Mouse (Mus musculus) layer of hippocampus, postnatal 25 days (tissue): ENCODE results near the gene Ctbp2. TPM values are rescaled to one million over a fixed set of nuclear protein-coding genes. Genes with fewer than 3 reads are reported as not detected.

Experiments
- DNase-seq, 2 experiments: peaks; one replicate each; pipeline ENCODE4 v3.0.0; 2022; ENCODE audit warnings: mixed read lengths in 2 of 2, low spot score in 1 of 2; ENCODE audit errors: extremely low spot score in 1 of 2
- total RNA-seq, 2 experiments: library from RNA; stranded (reverse); gene quantifications; 2 replicates each; pipeline ENCODE4 v1.2.3; 2021

Ctbp2 gene
- total RNA-seq, 2 experiments from 2014 or later: 44.8 to 47.5 TPM

- no peak for DNase-seq
Measured at GRCm38 (mm10) chr7:132965707-132966106, 158.4 kb downstream of the Ctbp2 start.

DNA sequence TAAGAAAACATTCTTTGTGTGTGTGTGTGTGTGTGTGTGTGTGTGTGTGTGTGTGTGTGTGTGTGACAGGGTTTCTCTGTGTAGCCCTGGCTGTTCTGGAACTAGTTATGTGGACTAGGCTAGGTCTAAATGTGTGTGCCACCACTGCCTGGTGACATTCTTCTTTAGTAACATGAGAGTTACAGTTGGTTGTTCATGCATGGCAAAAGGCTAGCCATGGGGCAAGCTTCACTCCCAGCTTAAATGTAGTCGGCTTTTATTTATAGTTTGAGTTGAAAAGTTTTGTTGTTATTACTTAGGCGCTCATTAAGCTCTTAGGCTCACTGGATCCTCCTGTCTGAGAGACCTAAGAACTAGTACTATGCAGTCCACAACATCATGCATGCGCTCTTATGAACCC, 159.8 kb downstream of the Ctbp2 start:
- no peak for DNase-seq

GRCm38 (mm10) chr7:132950613-132951012, 173.5 kb downstream of the Ctbp2 start:
- no peak for DNase-seq

DNA sequence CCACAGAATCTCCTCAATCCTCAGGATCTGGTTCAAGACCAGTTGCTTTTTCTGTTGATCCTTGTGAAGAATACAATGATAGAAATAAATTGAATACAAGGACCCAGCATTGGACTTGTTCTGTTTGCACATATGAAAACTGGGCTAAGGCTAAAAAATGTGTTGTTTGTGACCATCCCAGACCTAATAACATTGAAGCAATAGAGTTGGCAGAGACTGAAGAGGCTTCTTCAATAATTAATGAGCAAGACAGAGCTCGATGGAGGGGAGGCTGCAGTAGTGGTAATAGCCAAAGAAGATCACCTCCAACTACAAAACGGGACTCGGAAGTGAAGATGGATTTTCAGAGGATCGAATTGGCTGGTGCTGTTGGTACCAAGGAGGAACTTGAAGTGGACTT, 174.2 kb downstream of the Ctbp2 start:
- no peak for DNase-seq

- no peak for DNase-seq
Measured at GRCm38 (mm10) chr7:132940569-132940968, 183.6 kb downstream of the Ctbp2 start.

GRCm38 (mm10) chr7:132939118-132939517, 185.0 kb downstream of the Ctbp2 start:
- no peak for DNase-seq

Other genes with a start within 250 kb of the Ctbp2 start
- 10 to 100 TPM; 38.4 to 41.6 TPM for gene Zranb1, start 193.2 kb downstream of the Ctbp2 start, total RNA-seq
- gene Fgfr2, start 1.0 kb downstream of the Ctbp2 start, total RNA-seq: 10 to 100 TPM; 43.7 to 44.3 TPM